Mouse (Mus musculus) kidney, adult 2 months (tissue): Measurements from ENCODE around the gene Kcnk13.

Experiments
- CTCF ChIP-seq: fragments of 200-500 bp; conservative IDR thresholded peaks from 2 replicates; pipeline ENCODE4 v1.5.1; 2011; ENCODE audit warnings: low read depth, mild to moderate bottlenecking, control low read depth, low read length, moderate library complexity, mixed read lengths; ENCODE audit not compliant: insufficient read depth, insufficient read length
- POLR2A ChIP-seq: fragments of 200-500 bp; IDR thresholded peaks from one replicate; pipeline ENCODE4 v1.6.1; 2011; ENCODE audit warnings: low read depth, low read length, control low read depth

DNA sequence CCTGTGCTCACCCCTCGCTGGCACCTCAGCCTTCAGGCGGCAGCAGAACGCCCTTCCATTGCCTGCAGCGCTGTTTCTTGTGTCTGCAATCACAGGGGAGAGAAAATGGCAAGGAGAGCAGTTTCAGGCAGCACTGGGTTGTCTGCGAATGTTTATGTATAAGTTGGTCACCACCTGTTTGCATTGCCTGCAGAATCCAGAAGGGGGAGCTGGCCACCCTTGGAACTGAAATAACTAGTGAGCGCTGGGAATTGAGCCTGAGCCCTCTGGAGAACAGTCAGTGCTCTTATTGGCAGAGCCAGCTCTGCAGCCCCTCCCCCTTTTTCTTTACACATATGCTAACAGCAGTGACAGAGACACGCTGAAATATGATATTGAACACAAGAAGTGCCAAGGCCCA, 8.5 kb downstream of the Kcnk13 start:
- no peak for TF ChIP-seq CTCF
- TF ChIP-seq POLR2A = no peak
